Mouse (Mus musculus) lung, postnatal 0 days (tissue): ENCODE data around the gene Tpp1. TPM values are rescaled to one million over a fixed set of nuclear protein-coding genes. Genes with fewer than 3 reads are reported as not detected.

ENCODE experiments used
- ATAC-seq: fragments of 200-750 bp; cut with Nextera tagmentation; 2 replicates; pipeline ENCODE4 v1.8.0; 2017; ENCODE audit warnings: moderate library complexity
- DNase-seq: peaks from one replicate; pipeline ENCODE4 v3.0.0-alpha.2; 2016; ENCODE audit warnings: low spot score
- H3K27ac ChIP-seq: fragments of 300-500 bp; sonication (generic); 2 replicates; pipeline ENCODE4 v1.5.1; 2014; ENCODE audit warnings: antibody characterized with exemption, mild to moderate bottlenecking, low read length, mixed read lengths
- H3K27me3 ChIP-seq: fragments of 300-500 bp; sonication (generic); replicated peaks from 2 replicates; pipeline ENCODE4 v1.6.1; 2014; ENCODE audit warnings: low read length, mixed read lengths; ENCODE audit not compliant: insufficient read depth
- H3K36me3 ChIP-seq: fragments of 300-500 bp; sonication (generic); 2 replicates; pipeline ENCODE4 v1.6.1; 2014; ENCODE audit warnings: low read length, mixed read lengths; ENCODE audit not compliant: insufficient read depth
- H3K4me1 ChIP-seq: fragments of 300-500 bp; sonication (generic); 2 replicates; pipeline ENCODE4 v1.6.1; 2014; ENCODE audit warnings: antibody characterized with exemption, low read depth, low read length, mixed read lengths; ENCODE audit not compliant: insufficient read depth
- H3K4me2 ChIP-seq: fragments of 300-500 bp; sonication (generic); replicated peaks from 2 replicates; pipeline ENCODE4 v1.6.1; 2014; ENCODE audit warnings: low read depth, mild to moderate bottlenecking, low read length, moderate library complexity, mixed read lengths
- H3K4me3 ChIP-seq: fragments of 300-500 bp; sonication (generic); 2 replicates; pipeline ENCODE4 v1.5.1; 2014; ENCODE audit warnings: low read depth, low read length
- H3K9ac ChIP-seq: fragments of 300-500 bp; sonication (generic); replicated peaks from 2 replicates; pipeline ENCODE4 v1.6.1; 2014; ENCODE audit warnings: low read depth, mild to moderate bottlenecking
- H3K9me3 ChIP-seq: fragments of 300-500 bp; sonication (generic); 2 replicates; pipeline ENCODE4 v1.6.1; 2016; ENCODE audit warnings: low read length, mixed read lengths
- CTCF ChIP-seq: IDR thresholded peaks from 2 replicates; pipeline ENCODE4 v1.5.1; 2016; ENCODE audit warnings: antibody characterized with exemption, mild to moderate bottlenecking
- EP300 ChIP-seq: IDR thresholded peaks from 2 replicates; pipeline ENCODE4 v1.6.1; 2016; ENCODE audit warnings: antibody characterized with exemption, mild to moderate bottlenecking, control low read depth
- WGBS: fragments of 180-500 bp; shearing (Covaris S2); extraction: QIAGEN DNeasy Blood & Tissue Kit; methylation state at CpG from one replicate; pipeline ENCODE4 v1.1.7; 2014; 5-methylcytosine and 5-hydroxymethylcytosine counted together
- polyA plus RNA-seq: library from polyadenylated mRNA; unstranded; fragments of >200 nt; fragmentation: Nextera tagmentation; extraction: Ambion mirVana; gene quantifications from 2 replicates; pipeline ENCODE4 v1.2.1, GENCODE M21; 2015

Gene Tpp1
- 107 and 110 TPM in 2 replicates for polyA plus RNA-seq

- Histone ChIP-seq H3K27me3 (no peaks in the 10 kb centered on the region), H3K27ac (peak within 1 kb of the TSS; percentile 52), H3K4me2 (peak within 1 kb of the TSS; percentile 83), H3K9me3 (no peaks in the 10 kb centered on the region), H3K4me1 (peaks cover 5% of the 10 kb centered on the region; the same call in 1 of the 2 replicates), H3K36me3 (0 out of 2 replicates have a peak, but pooled peaks cover 10% of the 10 kb centered on the region), H3K4me3 (peak within 1 kb of the TSS; percentile 71), H3K9ac (peak within 1 kb of the TSS; percentile 69)
- TF ChIP-seq EP300 (no peak), CTCF (no peak)
- DNase-seq (peak; percentile 96), ATAC-seq (peak; percentile 95)
- 19% methylated on average over 20 of the region's 20 CpGs for WGBS
Measured at GRCm38 (mm10) chr7:105751491-105752433, at the start of gene Tpp1. Gene Tpp1, minus strand, starts transcription at chr7:105752235.

- no peak for ATAC-seq
Measured at GRCm38 (mm10) chr7:105796972-105797371, 44.9 kb upstream of the Tpp1 start.

GRCm38 (mm10) chr7:105795759-105796366 is 43.8 kb upstream of the Tpp1 start:
- WGBS, result 30% methylated on average over 7 of the region's 7 CpGs
- Histone ChIP-seq H3K36me3 (no peaks in the 10 kb centered on the region), H3K27ac (no peak overlapping the region), H3K9ac (no peak overlapping the region), H3K4me1 (no peaks in the 10 kb centered on the region), H3K9me3 (no peaks in the 10 kb centered on the region), H3K4me3 (no peak overlapping the region), H3K27me3 (no peaks in the 10 kb centered on the region), H3K4me2 (no peak overlapping the region)
- TF ChIP-seq CTCF (peak; percentile 59), EP300 (no peak)
- DNase-seq, result peak; percentile 34
- no peak for ATAC-seq

More at GRCm38 (mm10) chr7:105796972-105797371, 44.9 kb upstream of the Tpp1 start:
- Histone ChIP-seq H3K4me3 (no peak overlapping the region), H3K27ac (no peak overlapping the region), H3K9me3 (no peaks in the 10 kb centered on the region), H3K9ac (no peak overlapping the region), H3K27me3 (no peaks in the 10 kb centered on the region), H3K36me3 (no peaks in the 10 kb centered on the region), H3K4me2 (no peak overlapping the region), H3K4me1 (no peaks in the 10 kb centered on the region)
- no peak for TF ChIP-seq CTCF
- TF ChIP-seq EP300, result no peak
- DNase-seq, result no peak
- 79% methylated on average over 3 of the region's 3 CpGs for WGBS

GRCm38 (mm10) chr7:105793701-105794100 is 41.7 kb upstream of the Tpp1 start:
- no peak for TF ChIP-seq EP300
- no peak for TF ChIP-seq CTCF
- H3K4me1 ChIP-seq, result no peaks in the 10 kb centered on the region
- no peak for DNase-seq

GRCm38 (mm10) chr7:105791147-105791546 is 39.1 kb upstream of the Tpp1 start:
- no peak overlapping the region for H3K4me2 ChIP-seq
- no peaks in the 10 kb centered on the region for H3K27me3 ChIP-seq
- no peaks in the 10 kb centered on the region for H3K36me3 ChIP-seq
- TF ChIP-seq CTCF, result no peak
- no peak for TF ChIP-seq EP300
- no peak overlapping the region for H3K27ac ChIP-seq
- ATAC-seq (no peak), DNase-seq (no peak)
- 65% methylated on average over 1 of the region's 1 CpGs for WGBS
- H3K9me3 ChIP-seq, result no peaks in the 10 kb centered on the region
- H3K9ac ChIP-seq, result no peak overlapping the region
- H3K4me3 ChIP-seq, result no peak overlapping the region
- no peaks in the 10 kb centered on the region for H3K4me1 ChIP-seq

More at GRCm38 (mm10) chr7:105793701-105794100, 41.7 kb upstream of the Tpp1 start:
- H3K9ac ChIP-seq, result no peak overlapping the region
- H3K36me3 ChIP-seq, result no peaks in the 10 kb centered on the region
- no peaks in the 10 kb centered on the region for H3K27me3 ChIP-seq
- H3K4me2 ChIP-seq, result no peak overlapping the region
- no peaks in the 10 kb centered on the region for H3K9me3 ChIP-seq
- WGBS, result 75% methylated on average over 7 of the region's 7 CpGs
- no peak for ATAC-seq
- no peak overlapping the region for H3K4me3 ChIP-seq
- H3K27ac ChIP-seq, result no peak overlapping the region
